Mouse (Mus musculus): ENCODE results near the gene H2-Q10.
A peak's percentile ranks its signal among the peaks of the same experiment; 100 is the strongest.
"Not testable (repeated sequence)": the region's sequence is repeated elsewhere in the genome, so short reads cannot be mapped to it uniquely, and the experiment has no call there.

Gene H2-Q10

DNA sequence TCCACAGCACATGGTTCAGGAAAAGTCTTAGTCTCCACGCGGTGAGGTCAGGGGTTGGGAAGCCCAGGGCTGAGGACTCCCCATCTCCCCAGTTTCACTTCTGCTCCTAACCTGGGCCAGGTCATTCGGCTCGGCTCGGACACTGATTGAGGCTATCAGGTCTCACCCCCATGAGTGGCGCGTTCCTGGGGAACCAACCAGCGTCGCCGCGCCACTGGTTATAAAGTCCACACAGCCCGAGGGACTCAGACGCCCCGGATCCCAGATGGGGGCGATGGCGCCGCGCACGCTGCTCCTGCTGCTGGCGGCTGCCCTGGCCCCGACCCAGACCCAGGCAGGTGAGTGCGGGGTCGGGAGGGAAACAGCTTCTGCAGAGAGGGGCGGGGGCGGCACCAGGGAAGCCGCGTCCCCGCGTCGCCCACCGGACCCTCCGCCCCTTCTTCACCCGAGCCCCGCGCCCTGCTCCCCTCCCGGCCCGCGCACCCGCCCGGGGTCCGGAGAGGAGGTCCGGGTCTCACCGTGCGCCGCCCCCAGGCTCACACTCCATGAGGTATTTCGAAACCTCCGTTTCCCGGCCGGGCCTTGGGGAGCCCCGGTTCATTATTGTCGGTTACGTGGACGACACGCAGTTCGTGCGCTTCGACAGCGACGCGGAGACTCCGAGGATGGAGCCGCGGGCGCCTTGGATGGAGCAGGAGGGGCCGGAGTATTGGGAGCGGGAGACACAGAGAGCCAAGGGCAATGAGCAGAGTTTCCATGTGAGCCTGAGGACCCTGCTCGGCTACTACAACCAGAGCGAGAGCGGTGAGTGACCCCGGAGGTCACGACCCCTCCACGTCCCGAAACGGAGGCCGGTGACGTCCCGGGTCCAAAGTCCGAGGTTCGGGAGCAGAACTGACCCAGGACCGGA is at the start of gene H2-Q10:
Gene H2-Q10 (plus strand): TSS at position 248 of the 910 bp plus-strand sequence.
- no peak for DNase-seq (ENCODE audit: inconsistent ontology term)

DNA sequence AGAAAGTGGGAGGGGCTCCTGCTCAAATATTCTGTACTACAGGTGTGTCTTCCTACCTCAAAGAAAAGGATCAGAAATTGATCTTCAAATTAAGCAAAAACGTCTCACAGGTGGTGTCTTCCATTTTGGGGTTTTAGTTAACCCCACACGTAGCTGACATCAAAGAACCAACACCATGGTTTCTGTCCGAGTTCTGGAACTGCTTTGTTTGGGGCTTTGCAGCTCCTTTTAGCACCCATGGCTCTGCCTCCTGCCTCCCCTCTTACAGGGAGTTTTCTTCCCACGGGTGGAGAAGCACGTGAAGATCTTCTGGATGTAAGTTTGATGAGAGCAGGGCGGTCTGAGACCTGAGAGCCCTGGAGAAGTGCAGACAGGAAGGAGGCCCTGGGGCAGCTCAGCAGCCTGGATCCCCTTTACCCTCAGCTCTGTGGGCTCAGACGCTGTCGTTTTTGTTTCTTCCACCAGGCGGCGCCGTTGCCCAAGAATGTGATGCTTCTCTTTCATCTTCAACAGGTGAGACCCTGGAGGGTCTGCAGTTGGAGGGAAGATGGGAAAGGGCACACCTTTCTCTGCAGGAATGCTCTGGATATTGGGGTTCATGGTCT is 49.6 kb upstream of the H2-Q10 start:
- not testable (repeated sequence) for DNase-seq (ENCODE audit: inconsistent ontology term)

DNA sequence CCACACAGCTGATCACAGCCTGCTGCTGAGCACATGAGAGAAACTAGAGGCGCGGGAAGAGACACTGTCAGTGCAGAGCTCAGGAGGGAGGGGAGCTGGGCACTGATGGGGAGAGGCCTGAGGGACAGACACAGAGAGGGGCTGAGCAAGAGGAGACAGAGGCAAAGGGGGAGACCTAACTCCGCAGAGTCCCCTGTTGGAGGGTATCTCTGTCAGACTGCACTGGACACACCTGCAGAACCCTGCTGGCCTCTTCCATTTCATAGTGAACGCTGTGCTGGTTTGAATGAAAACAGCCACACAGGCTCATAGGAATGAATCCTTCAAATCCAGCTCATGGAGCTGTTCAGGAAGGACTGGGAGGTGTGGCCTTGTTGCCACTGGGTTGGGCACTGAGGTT is 48.6 kb upstream of the H2-Q10 start:
- not testable (repeated sequence) for DNase-seq (ENCODE audit: inconsistent ontology term)

DNA sequence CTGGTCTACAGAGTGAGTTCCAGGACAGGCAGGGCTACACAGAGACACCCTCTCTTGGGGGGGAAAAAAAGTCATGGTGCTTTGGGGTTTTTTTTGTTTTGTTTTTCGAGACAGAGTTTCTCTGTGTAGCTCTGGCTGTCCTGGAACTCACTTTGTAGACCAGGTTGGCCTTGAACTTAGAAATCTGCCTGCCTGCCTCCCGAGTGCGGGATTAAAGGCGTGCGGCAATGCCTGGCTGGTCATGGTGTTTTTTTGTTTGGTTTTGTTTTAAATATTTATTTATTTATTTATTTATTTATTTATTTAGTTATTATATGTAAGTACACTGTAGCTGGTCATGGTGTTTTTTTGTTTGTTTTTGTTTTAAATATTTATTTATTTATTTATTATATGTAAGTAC is 47.5 kb upstream of the H2-Q10 start:
- not testable (repeated sequence) for DNase-seq (ENCODE audit: inconsistent ontology term)

DNA sequence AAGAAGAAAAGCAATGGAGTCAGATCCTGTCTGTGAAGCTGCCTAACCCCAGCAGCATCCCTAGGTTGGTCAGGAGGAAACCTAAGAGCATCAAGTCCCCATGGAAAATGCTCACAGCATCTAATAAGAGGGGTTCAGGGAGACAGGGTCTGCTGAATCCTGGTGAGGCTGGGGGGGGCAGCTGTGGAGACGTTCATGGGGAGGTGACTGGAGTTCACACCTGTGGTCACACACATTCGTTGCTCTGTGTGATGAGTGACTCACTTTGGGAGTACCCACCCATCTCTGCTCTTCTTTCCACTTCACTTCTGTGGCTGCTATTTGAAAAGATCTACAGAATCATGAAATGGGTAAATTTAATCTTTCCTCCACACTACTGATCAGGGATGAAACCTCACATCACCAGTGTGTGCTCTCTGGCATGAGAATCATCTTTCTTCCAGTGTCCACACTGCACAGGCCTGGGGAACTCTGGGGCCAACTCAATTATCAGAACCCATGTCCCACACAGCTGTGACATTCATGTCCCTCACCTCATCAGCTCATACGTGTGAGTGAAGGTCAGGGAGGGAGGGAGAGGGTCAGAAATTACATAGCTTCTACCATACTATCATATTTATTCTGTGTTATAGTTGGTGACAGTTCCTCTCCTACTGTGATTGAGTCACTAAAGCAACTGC is 46.6 kb upstream of the H2-Q10 start:
- DNase-seq (ENCODE audit: inconsistent ontology term) = not testable (repeated sequence)

DNA sequence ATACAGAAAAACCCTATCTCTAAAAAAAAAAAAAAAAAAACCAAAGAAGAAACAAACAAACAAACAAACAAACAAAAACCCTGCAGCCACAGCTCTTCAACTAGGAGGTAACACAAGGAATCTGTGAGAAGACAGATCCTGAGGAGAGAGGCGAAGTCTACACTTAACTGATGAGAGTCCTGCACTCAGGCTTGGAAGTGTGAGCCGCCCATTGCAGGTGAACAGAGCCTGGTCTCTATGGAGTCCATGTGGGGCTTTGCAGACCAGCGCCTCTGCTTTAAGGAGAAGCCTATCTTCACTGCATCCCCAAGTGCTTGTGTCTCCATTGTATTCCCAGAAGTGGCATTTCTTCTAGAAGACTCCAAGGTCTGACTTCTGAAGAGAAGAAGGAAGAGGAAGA is 45.8 kb upstream of the H2-Q10 start:
- not testable (repeated sequence) for DNase-seq (ENCODE audit: inconsistent ontology term)

DNA sequence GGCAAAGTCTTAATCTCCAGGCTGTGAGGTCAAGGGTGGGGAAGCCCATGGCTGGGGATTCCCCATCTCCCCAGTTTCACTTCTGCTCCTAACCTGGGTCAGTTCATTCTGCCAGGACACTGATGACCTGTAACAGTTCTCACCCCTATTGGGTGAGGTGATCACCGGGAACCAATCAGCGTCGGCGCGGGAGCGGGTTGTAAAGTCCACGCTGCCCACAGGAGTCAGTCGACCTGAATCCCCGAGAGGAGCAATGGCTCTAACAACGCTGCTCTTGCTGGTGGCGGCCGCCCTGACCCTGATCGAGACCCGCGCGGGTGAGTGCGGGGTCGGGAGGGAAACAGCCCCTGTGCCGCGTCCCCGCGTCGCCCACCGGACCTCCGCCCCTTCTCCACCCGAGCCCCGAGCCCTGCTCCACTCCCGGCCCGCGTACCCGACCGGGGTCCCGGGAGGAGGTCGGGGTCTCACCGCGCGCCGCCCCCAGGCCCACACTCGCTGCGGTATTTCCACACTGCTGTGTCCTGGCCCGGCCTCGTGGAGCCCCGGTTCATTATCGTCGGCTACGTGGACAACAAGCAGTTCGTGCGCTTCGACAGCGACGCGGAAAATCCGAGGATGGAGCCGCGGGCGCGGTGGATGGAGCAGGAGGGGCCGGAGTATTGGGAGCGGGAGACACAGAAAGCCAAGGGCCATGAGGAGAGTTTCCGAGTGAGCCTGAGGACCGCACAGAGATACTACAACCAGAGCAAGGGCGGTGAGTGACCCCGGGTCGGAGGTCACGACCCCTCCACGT is 45.1 kb upstream of the H2-Q10 start, which contains the start of gene H2-Q6:
Gene H2-Q6 (plus strand): TSS at position 227 of the 793 bp plus-strand sequence.
- DNase-seq (ENCODE audit: inconsistent ontology term) = peak; percentile 86

DNA sequence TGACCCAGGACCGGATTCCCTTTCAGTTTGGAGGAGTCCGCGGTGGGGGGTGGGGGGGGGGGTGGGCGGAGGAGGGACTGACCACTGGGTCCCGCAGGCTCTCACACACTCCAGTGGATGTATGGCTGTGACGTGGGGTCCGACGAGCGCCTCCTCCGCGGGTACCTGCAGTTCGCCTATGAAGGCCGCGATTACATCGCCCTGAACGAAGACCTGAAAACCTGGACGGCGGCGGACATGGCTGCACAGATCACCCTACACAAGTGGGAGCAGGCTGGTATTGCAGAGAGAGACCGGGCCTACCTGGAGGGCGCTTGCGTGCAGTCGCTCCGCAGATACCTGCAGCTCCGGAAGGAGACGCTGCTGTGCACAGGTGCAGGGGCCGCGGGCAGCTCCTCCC is 44.4 kb upstream of the H2-Q10 start:
- not testable (repeated sequence) for DNase-seq (ENCODE audit: inconsistent ontology term)

DNA sequence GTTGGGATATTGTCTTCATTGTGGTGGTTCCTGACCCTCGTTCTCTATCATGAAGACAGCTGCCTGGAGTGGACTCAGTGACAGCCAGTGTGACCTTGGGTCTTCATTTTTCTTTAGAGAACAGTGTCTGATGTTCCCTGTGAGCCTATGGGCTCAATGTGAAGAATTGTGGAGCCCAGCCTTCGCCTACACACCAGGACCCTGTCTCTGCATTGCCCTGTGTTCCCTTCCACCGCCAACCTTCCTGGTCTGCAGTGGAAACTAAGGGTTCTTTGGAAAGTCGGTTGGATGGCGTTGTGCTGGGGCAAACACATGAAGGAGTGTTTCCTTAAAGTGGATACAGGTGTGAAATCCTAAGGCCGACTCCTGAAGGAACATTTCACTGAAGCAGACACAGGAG is 41.0 kb upstream of the H2-Q10 start:
- not testable (repeated sequence) for DNase-seq (ENCODE audit: inconsistent ontology term)

DNA sequence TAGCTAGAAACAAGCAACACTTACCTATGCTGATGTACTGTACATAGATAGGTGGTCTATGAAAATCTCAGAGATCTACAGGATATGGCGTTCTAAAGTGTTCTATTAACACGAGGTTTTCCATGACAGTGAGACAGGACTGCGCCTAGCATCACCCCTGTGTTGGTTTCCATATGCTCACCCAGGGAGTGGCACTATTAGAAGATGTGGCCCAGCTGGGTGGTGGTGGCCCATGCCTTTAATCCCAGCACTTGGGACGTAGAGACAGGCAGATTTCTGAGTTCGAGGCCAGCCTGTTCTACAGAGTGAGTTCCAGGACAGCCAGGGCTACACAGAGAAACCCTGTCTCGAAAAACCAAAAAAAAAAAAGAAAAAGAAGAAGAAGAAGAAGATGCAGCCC is 39.2 kb upstream of the H2-Q10 start:
- DNase-seq (ENCODE audit: inconsistent ontology term) = not testable (repeated sequence)

DNA sequence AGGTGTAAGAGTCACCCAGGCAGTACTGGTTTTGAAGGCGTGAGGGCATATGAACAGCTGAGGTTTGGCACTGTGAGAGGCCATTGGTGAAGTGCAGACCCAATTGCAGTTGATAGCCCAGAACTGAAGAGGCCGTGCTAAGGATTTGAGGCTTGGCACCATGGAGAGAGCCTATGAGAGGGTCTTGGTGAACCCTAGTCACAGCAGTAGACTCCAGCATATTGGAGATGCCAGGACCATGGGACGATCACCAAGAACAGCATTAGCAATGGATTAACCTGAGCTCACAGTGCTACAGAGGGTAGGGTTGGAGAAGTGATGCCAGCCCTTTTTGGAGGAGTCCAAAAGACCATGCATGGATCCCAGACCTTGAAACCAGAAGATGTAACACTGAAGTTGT is 37.7 kb upstream of the H2-Q10 start:
- not testable (repeated sequence) for DNase-seq (ENCODE audit: inconsistent ontology term)

DNA sequence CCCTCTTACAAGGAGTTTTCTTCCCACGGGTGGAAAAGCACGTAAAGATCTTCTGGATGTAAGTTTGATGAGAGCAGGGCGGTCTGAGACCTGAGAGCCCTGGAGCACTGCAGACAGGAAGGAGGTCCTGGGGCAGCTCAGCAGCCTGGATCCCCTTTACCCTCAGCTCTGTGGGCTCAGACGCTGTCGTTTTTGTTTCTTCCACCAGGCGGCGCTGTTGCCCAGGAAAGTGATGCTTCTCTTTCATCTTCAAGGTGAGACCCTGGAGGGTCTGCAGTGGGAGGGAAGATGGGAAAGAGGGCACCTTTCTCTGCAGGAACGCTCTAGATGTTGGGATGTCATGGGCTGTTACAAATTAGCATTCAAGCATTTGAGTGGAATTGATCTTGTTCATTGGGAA is 35.1 kb upstream of the H2-Q10 start:
- DNase-seq (ENCODE audit: inconsistent ontology term) = not testable (repeated sequence)

DNA sequence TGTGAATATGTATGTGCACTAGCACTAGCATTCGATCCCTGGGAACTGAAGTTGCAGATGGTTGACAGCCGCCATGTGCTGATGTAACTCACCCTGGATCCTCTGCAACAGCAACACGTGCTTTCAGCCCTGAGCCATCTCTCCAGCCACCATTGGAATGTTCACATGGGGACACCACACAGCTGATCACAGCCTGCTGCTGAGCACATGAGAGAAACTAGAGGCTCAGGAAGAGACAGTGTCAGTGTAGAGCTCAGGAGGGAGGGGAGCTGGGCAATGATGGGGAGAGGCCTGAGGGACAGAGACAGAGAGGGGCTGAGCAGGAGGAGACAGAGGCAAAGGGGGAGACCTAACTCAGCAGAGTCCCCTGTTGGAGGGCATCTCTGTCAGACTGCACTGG is 34.3 kb upstream of the H2-Q10 start:
- not testable (repeated sequence) for DNase-seq (ENCODE audit: inconsistent ontology term)

DNA sequence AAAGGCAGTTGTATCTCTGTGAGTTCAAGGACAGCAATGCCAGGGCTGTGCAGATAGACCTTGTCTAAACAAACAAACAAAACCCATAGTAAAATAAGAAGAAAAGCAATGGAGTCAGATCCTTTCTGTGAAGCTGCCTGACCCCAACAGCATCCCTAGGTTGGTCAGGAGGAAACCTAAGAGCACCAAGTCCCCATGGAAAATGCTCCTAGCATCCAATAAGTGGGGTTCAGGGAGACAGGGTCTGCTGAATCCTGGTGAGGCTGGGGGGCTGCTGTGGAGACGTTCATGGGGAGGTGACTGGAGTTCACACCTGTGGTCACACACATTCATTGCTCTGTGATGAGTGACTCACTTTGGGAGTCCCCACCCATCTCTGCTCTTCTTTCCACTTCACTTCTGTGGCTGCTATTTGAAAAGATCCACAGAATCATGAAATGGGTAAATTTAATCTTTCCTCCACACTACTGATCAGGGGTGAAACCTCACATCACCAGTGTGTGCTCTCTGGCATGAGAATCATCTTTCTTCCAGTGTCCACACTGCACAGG is 32.4 kb upstream of the H2-Q10 start:
- DNase-seq (ENCODE audit: inconsistent ontology term) = not testable (repeated sequence)

DNA sequence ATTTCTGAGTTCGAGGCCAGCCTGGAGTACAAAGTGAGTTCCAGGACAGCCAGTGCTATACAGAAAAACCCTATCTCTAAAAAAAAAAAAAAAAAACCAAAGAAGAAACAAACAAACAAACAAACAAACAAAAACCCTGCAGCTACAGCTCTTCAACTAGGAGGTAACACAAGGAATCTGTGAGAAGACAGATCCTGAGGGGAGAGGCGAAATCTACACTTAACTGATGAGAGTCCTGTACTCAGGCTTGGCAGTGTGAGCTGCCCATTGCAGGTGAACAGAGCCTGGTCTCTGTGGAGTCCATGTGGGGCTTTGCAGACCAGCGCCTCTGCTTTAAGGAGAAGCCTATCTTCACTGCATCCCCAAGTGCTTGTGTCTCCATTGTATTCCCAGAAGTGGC is 31.5 kb upstream of the H2-Q10 start:
- DNase-seq (ENCODE audit: inconsistent ontology term) = not testable (repeated sequence)

DNA sequence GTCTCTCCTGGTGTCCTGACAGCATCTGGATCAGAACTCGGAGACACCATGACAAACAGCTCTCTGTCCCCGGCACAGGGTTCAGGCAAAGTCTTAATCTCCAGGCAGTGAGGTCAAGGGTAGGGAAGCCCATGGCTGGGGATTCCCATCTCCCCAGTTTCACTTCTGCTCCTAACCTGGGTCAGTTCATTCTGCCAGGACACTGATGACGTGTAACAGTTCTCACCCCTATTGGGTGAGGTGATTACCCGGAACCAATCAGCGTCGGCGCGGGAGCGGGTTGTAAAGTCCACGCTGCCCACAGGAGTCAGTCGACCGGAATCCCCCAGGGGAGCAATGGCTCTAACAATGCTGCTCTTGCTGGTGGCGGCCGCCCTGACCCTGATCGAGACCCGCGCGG is 31.0 kb upstream of the H2-Q10 start, which contains the start of gene H2-Q7:
Gene H2-Q7 (plus strand): TSS at position 271 of the 400 bp plus-strand sequence.
- DNase-seq (ENCODE audit: inconsistent ontology term) = peak; percentile 79

DNA sequence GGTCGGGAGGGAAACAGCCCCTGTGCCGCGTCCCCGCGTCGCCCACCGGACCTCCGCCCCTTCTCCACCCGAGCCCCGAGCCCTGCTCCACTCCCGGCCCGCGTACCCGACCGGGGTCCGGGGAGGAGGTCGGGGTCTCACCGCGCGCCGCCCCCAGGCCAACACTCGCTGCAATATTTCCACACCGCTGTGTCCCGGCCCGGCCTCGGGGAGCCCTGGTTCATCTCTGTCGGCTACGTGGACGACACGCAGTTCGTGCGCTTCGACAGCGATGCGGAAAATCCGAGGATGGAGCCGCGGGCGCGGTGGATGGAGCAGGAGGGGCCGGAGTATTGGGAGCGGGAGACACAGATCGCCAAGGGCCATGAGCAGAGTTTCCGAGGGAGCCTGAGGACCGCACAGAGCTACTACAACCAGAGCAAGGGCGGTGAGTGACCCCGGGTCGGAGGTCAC is 30.6 kb upstream of the H2-Q10 start:
- DNase-seq (ENCODE audit: inconsistent ontology term) = peak; percentile 43

DNA sequence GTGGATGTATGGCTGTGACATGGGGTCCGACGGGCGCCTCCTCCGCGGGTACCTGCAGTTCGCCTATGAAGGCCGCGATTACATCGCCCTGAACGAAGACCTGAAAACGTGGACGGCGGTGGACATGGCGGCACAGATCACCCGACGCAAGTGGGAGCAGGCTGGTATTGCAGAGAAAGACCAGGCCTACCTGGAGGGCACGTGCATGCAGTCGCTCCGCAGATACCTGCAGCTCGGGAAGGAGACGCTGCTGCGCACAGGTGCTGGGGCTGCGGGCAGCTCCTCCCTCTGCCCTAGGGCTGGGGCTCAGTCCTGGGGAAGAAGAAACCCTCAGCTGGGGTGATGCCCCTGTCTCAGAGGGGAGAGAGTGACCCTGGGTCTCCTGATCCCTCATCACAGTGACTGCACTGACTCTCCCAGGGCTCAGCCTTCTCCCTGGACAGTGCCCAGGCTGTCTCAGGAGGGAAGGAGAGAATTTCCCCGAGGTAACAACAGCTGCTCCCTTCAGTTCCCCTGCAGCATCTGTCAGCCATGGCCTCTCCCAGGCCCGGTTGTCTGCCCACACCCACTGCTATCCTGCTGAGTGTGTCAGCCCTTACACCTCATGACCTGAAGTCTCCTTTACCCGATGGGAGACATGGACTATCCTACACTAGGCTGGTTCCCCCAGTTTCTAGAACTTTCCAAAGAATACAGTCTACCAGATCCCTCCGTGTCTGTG is 29.8 kb upstream of the H2-Q10 start:
- DNase-seq (ENCODE audit: inconsistent ontology term) = not testable (repeated sequence)

DNA sequence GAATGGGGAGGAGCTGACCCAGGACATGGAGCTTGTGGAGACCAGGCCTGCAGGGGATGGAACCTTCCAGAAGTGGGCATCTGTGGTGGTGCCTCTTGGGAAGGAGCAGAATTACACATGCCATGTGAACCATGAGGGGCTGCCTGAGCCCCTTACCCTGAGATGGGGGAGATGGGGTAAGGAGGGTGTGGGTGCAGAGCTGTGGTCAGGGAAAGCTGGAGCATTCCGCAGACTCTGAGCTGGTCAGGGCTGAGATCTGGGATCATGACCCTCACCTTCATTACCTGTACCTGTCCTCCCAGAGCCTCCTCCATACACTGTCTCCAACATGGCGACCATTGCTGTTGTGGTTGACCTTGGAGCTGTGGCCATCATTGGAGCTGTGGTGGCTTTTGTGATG is 27.5 kb upstream of the H2-Q10 start:
- DNase-seq (ENCODE audit: inconsistent ontology term) = not testable (repeated sequence)

DNA sequence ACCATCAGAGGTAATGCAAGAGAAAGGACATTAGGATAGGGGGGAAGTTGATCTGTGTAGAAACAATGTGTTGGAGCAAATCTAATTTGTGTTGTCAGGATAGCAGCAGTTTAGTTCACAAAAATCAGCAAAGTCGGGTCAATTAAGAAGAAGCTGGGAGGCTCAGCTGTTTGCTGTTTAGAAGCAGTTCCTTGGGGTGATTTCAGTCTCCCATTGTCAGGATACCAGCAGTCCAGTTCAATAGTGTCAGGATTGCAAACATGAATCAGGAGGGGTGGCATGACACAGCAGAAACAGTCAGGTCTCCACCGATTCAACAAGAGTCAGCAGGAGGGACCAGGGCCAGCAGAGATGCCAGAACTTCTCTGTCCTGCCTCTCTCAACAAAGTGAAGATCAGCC is 25.4 kb upstream of the H2-Q10 start:
- not testable (repeated sequence) for DNase-seq (ENCODE audit: inconsistent ontology term)

All from Muller cell, postnatal 12 days (primary cell).